In genomic region chr7:99267897-99268505, GRCm38 (mm10) we compare ENCODE assay signal across 8 mouse cellular contexts. TPM values are rescaled to one million over a fixed set of nuclear protein-coding genes. Genes with fewer than 3 reads are reported as not detected.
A peak's percentile ranks its signal among the peaks of the same experiment; 100 is the strongest.
DNase-seq lines count a peak whose midpoint lies in the region; ATAC-seq and TF ChIP-seq lines count a peak whose summit lies in the region.

No protein-coding gene starts in this region.

- H3K9me3 ChIP-seq in ES-Bruce4 (replicated peaks; ENCODE audit: control insufficient read depth, insufficient read depth, low read length, poor library complexity, severe bottlenecking), result no peaks in the 10 kb centered on the region
- H3K9me3 ChIP-seq in forebrain, embryonic 12.5 days, result no peaks in the 10 kb centered on the region
- H3K9me3 ChIP-seq in heart, embryonic 16.5 days (replicated peaks; ENCODE audit: control insufficient read depth, low read length), result no peaks in the 10 kb centered on the region
- H3K9me3 ChIP-seq in liver, embryonic 15.5 days (replicated peaks), result no peaks in the 10 kb centered on the region
- H3K9me3 ChIP-seq in neural tube, embryonic 15.5 days (replicated peaks), result no peaks in the 10 kb centered on the region

- H3K9ac ChIP-seq in ES-Bruce4 (ENCODE audit: low read depth, poor library complexity, severe bottlenecking), result no peak overlapping the region
- peak overlapping the region; percentile 83 for H3K9ac ChIP-seq in forebrain, embryonic 12.5 days
- H3K9ac ChIP-seq in heart, embryonic 16.5 days (ENCODE audit: low read length), result peak overlapping the region; percentile 41; the same call in 1 of the 2 replicates
- no peak overlapping the region for H3K9ac ChIP-seq in liver, embryonic 15.5 days
- H3K9ac ChIP-seq in neural tube, embryonic 15.5 days (replicated peaks), result peak overlapping the region; percentile 91

- no peaks in the 10 kb centered on the region for H3K4me1 ChIP-seq in ES-Bruce4 (ENCODE audit: control insufficient read depth, insufficient read depth, low read length)
- H3K4me1 ChIP-seq in forebrain, embryonic 12.5 days, result peaks cover 49% of the 10 kb centered on the region
- H3K4me1 ChIP-seq in heart, embryonic 16.5 days (ENCODE audit: control insufficient read depth, insufficient read depth, low read length), result peaks cover 26% of the 10 kb centered on the region
- 0 out of 2 replicates have a peak, but pooled peaks cover 5% of the 10 kb centered on the region for H3K4me1 ChIP-seq in liver, embryonic 15.5 days (replicated peaks)
- H3K4me1 ChIP-seq in neural tube, embryonic 15.5 days, result peaks cover 45% of the 10 kb centered on the region

- TF ChIP-seq CTCF in ES-Bruce4 (IDR thresholded peaks at IDR 0.05; ENCODE audit: low read depth, low read length), result no peak
- TF ChIP-seq CTCF in brain, embryonic 14.5 days (IDR thresholded peaks at IDR 0.05; ENCODE audit: borderline replicate concordance, extremely low read depth, insufficient read depth, insufficient read length), result no peak

- 1% methylated on average over 59 of the region's 59 CpGs for WGBS in forebrain, embryonic 12.5 days
- whole genome bisulfite sequencing in heart, embryonic 16.5 days, result under 1% methylated on average over 59 of the region's 59 CpGs
- WGBS in liver, embryonic 15.5 days (ENCODE audit: insufficient replicate concordance), result 1% methylated on average over 58 of the region's 59 CpGs
- under 1% methylated on average over 59 of the region's 59 CpGs for WGBS in neural tube, embryonic 15.5 days

- DNase-seq in brain, embryonic 14.5 days (ENCODE audit: low read depth), result peak; percentile 96
- peak; percentile 33 to 66 for DNase-seq in kidney, postnatal 25 days

- no peak overlapping the region for H3K27ac ChIP-seq in ES-Bruce4 (ENCODE audit: insufficient read depth, low read length)
- H3K27ac ChIP-seq in forebrain, embryonic 12.5 days, result peak overlapping the region; percentile 98
- H3K27ac ChIP-seq in heart, embryonic 16.5 days (ENCODE audit: low read length), result no peak overlapping the region
- no peak overlapping the region for H3K27ac ChIP-seq in liver, embryonic 15.5 days (replicated peaks)
- H3K27ac ChIP-seq in neural tube, embryonic 15.5 days (replicated peaks), result peak overlapping the region; percentile 94

- TF ChIP-seq EP300 in ES-Bruce4 (IDR thresholded peaks at IDR 0.05; ENCODE audit: insufficient read depth, low read depth, low read length), result no peak

- no peaks in the 10 kb centered on the region for H3K36me3 ChIP-seq in ES-Bruce4 (ENCODE audit: control insufficient read depth, insufficient read depth, low read length, poor library complexity, severe bottlenecking)
- H3K36me3 ChIP-seq in forebrain, embryonic 12.5 days (replicated peaks), result no peaks in the 10 kb centered on the region
- H3K36me3 ChIP-seq in heart, embryonic 16.5 days (ENCODE audit: control insufficient read depth, insufficient read depth), result no peaks in the 10 kb centered on the region
- no peaks in the 10 kb centered on the region for H3K36me3 ChIP-seq in liver, embryonic 15.5 days (replicated peaks)
- no peaks in the 10 kb centered on the region for H3K36me3 ChIP-seq in neural tube, embryonic 15.5 days

- ATAC-seq in forebrain, embryonic 12.5 days (ENCODE audit: low FRiP score), result peak; percentile 92
- ATAC-seq in heart, embryonic 16.5 days (replicated peaks; ENCODE audit: extremely low read depth, insufficient read depth, low FRiP score), result peak; percentile 68
- ATAC-seq in liver, embryonic 15.5 days (ENCODE audit: insufficient read depth), result no peak; the same call in 1 of the 2 replicates
- peak; percentile 86 for ATAC-seq in neural tube, embryonic 15.5 days (ENCODE audit: low FRiP score)
- ATAC-seq in monocyte, adult 5-6 weeks (replicated peaks; ENCODE audit: insufficient number of reproducible peaks, low FRiP score, low TSS enrichment, poor library complexity, severe bottlenecking), result no peak

- 0 out of 2 replicates have a peak, but pooled peaks cover 3% of the 10 kb centered on the region for H3K27me3 ChIP-seq in ES-Bruce4 (ENCODE audit: control insufficient read depth, insufficient read depth, low read length, poor library complexity, severe bottlenecking)
- peaks cover 19% of the 10 kb centered on the region for H3K27me3 ChIP-seq in forebrain, embryonic 12.5 days
- H3K27me3 ChIP-seq in heart, embryonic 16.5 days (ENCODE audit: control insufficient read depth, insufficient read depth, low read length), result peaks cover 52% of the 10 kb centered on the region
- H3K27me3 ChIP-seq in liver, embryonic 15.5 days, result peaks cover 79% of the 10 kb centered on the region
- no peaks in the 10 kb centered on the region; the same call in 1 of the 2 replicates for H3K27me3 ChIP-seq in neural tube, embryonic 15.5 days (replicated peaks)

- H3K4me2 ChIP-seq in forebrain, embryonic 12.5 days, result peak overlapping the region; percentile 96
- H3K4me2 ChIP-seq in heart, embryonic 16.5 days (ENCODE audit: low read depth, low read length), result peak overlapping the region; percentile 85
- peak overlapping the region; percentile 54 for H3K4me2 ChIP-seq in liver, embryonic 15.5 days
- peak overlapping the region; percentile 88 for H3K4me2 ChIP-seq in neural tube, embryonic 15.5 days

- H3K4me3 ChIP-seq in ES-Bruce4 (ENCODE audit: low read depth, low read length), result peak overlapping the region; percentile 58
- peak overlapping the region; percentile 79 for H3K4me3 ChIP-seq in forebrain, embryonic 12.5 days (replicated peaks)
- peak overlapping the region; percentile 60 for H3K4me3 ChIP-seq in heart, embryonic 16.5 days (ENCODE audit: low read length)
- H3K4me3 ChIP-seq in liver, embryonic 15.5 days (replicated peaks), result peak overlapping the region; percentile 36
- peak overlapping the region; percentile 88 for H3K4me3 ChIP-seq in neural tube, embryonic 15.5 days (replicated peaks)

- no peak for TF ChIP-seq POLR2A in ES-Bruce4 (IDR thresholded peaks at IDR 0.05; ENCODE audit: insufficient read depth, low read length)
- 0 out of 2 replicates have a peak, but pooled peaks have one; percentile 35 for TF ChIP-seq POLR2A in brain, embryonic 14.5 days (IDR thresholded peaks at IDR 0.05; ENCODE audit: borderline replicate concordance, extremely low read depth, insufficient read depth, insufficient read length, poor library complexity, severe bottlenecking)

RNA-seq across cellular contexts. Expression of gene Map6, which starts 0.8 kb away (rescaled TPM):
- polyA plus RNA-seq in ES-Bruce4 (2011; ENCODE audit: insufficient read depth, insufficient read length, low read depth, missing spikeins), result 16.0 and 17.5 TPM in 2 replicates
- 122 and 188 TPM in 2 replicates for polyA plus RNA-seq in brain, embryonic 14.5 days (2012; rRNA removed)
- 63.5 and 65.1 TPM in 2 replicates for polyA plus RNA-seq in forebrain, embryonic 12.5 days (2016; fragmentation: Nextera tagmentation; extraction: Ambion mirVana)
- 2.2 and 2.8 TPM in 2 replicates for polyA plus RNA-seq in heart, embryonic 16.5 days (2015; fragmentation: Nextera tagmentation; extraction: Ambion mirVana)
- 0.12 and 0.18 TPM in 2 replicates for polyA plus RNA-seq in liver, embryonic 15.5 days (2015; fragmentation: Nextera tagmentation; extraction: Ambion mirVana)
- polyA plus RNA-seq in neural tube, embryonic 15.5 days (2015; fragmentation: Nextera tagmentation; extraction: Ambion mirVana), result 120 and 146 TPM in 2 replicates
- 0.78 to 1.5 TPM in 2 of 3 replicates, not detected in the other for total RNA-seq in monocyte, adult 5-6 weeks (2017)

RNA-seq across cellular contexts. Expression of gene Mogat2, which starts 29.6 kb away (rescaled TPM):
- 9.1 and 9.3 TPM in 2 replicates for polyA plus RNA-seq in ES-Bruce4 (2011; ENCODE audit: insufficient read depth, insufficient read length, low read depth, missing spikeins)
- 1.7 and 2.1 TPM in 2 replicates for polyA plus RNA-seq in brain, embryonic 14.5 days (2012; rRNA removed)
- 4.5 and 4.8 TPM in 2 replicates for polyA plus RNA-seq in forebrain, embryonic 12.5 days (2016; fragmentation: Nextera tagmentation; extraction: Ambion mirVana)
- polyA plus RNA-seq in heart, embryonic 16.5 days (2015; fragmentation: Nextera tagmentation; extraction: Ambion mirVana), result 0.64 and 0.95 TPM in 2 replicates
- polyA plus RNA-seq in liver, embryonic 15.5 days (2015; fragmentation: Nextera tagmentation; extraction: Ambion mirVana), result 30.7 and 30.9 TPM in 2 replicates
- polyA plus RNA-seq in neural tube, embryonic 15.5 days (2015; fragmentation: Nextera tagmentation; extraction: Ambion mirVana), result 1.1 and 4.1 TPM in 2 replicates
- total RNA-seq in monocyte, adult 5-6 weeks (2017), result not detected in 3 replicates

Comparison
In these comparisons a context has a peak if more than half of its experiments do, and no peak if none do; other contexts are left out.
1. H3K27ac ChIP-seq: peak in forebrain, embryonic 12.5 days (single experiment) and neural tube, embryonic 15.5 days (single experiment); none in ES-Bruce4 (single experiment), heart, embryonic 16.5 days (single experiment) and liver, embryonic 15.5 days (single experiment).
2. H3K4me3 ChIP-seq: peak in every context shown above with its lines; median percentile 88 in neural tube, embryonic 15.5 days; 79 in forebrain, embryonic 12.5 days; 60 in heart, embryonic 16.5 days; 58 in ES-Bruce4; 36 in liver, embryonic 15.5 days.
3. H3K9ac ChIP-seq: peak in forebrain, embryonic 12.5 days (single experiment), heart, embryonic 16.5 days (single experiment) and neural tube, embryonic 15.5 days (single experiment); none in ES-Bruce4 (single experiment) and liver, embryonic 15.5 days (single experiment).
4. ATAC-seq: peak in forebrain, embryonic 12.5 days (single experiment), heart, embryonic 16.5 days (single experiment) and neural tube, embryonic 15.5 days (single experiment); none in liver, embryonic 15.5 days (single experiment) and monocyte, adult 5-6 weeks (single experiment).
5. Peak in every context shown above with its lines, with median percentiles within 50 percentile points of each other: H3K4me2 ChIP-seq.